Mouse (Mus musculus) kidney, adult 9 months (tissue): ENCODE data around the gene Padi4.

Source experiments
- DNase-seq: peaks from one replicate; pipeline ENCODE4 v3.0.0; 2022

The Padi4 gene

GRCm38 (mm10) chr4:140731654-140732053, 42.4 kb downstream of the Padi4 start:
- no peak for DNase-seq

DNA sequence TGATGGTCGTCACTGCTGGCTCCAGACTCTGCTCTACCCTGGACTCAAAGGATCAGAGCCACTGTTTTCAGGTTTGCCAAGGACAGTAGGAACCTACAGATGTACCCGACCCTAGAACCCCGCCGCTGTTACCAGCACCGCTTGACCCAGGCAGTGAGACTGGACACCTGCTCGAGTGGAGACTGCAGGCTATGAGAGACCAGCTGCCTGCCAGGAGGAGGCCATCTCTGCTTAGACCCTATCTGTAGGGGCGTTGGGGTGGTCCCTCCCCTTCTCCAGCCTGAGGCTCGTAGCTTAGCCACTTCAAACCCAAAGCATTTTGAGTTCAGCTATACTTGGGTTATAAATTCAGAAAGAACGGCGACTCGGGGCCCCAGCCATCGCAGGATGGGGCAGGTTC, 47.1 kb downstream of the Padi4 start:
- DNase-seq = no peak

GRCm38 (mm10) chr4:140724739-140725138, 49.3 kb downstream of the Padi4 start:
- no peak for DNase-seq

DNA sequence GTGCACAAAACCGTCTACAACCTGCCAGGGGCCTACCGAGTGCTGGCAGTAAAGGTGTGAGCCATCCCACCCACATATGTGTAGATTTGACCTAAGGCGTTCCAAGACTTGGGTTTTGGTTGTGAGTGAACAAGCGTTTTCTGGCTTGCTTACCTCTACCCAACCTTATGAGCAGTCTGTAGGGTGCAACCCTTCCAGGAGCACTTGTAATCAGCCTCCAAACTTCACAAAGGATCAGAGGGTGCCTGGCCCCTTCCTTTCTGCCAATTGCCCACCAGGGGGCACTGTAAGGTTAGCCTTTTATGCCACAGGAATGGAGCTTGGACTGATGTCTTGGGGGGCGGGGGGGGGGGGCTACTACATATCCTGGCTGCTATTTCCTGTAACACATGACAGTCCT, 50.2 kb downstream of the Padi4 start:
- DNase-seq = peak; percentile 19

DNA sequence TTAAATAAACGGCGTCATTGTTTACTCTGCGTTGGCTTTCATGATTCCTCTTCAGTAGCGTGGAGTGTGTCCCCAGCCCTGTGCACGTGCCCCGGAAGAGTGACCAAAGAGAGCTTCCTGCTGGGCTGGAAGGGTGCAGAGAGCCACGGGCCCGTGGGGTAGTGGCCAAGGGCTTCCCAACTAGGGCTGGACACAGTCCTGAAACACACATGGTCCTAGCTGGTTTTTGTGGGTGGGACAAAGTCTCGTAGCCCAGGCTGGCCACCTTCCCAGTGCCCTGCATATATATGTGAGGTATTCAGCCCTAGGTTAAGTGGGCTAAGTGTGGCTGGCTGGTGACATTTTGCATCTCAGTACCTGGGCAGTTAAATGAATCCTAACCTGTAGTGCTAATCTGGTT, 50.8 kb downstream of the Padi4 start:
- DNase-seq = no peak

GRCm38 (mm10) chr4:140722710-140723109, 51.3 kb downstream of the Padi4 start:
- DNase-seq = no peak

DNA sequence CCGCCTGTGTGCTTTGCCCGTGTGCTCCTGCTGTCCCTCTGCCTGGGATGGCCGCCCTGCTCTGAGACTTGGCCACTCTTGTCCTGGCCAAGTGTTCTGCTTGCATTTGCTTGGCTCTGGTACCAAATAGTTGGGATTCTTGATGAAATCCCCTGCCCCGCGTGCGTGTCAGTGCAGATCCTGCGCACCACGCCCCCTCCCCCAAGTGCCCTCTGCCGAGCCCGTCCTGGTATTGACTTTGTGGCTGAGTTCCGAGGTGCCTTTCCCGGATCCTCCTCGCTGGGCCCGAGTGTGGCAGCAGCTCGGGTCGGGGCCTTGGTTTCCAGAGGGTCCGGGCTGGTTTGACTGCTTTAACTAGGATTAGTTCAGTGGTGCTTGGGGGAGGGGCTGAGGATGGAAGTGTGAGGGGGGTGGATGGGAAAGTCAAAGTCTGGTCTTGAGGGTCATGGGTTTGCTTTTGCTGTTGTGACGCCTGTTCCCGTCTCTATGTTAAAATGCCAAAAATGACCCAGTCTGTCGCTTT, 52.0 kb downstream of the Padi4 start:
- DNase-seq = no peak

GRCm38 (mm10) chr4:140720091-140720490, 53.9 kb downstream of the Padi4 start:
- no peak for DNase-seq

DNA sequence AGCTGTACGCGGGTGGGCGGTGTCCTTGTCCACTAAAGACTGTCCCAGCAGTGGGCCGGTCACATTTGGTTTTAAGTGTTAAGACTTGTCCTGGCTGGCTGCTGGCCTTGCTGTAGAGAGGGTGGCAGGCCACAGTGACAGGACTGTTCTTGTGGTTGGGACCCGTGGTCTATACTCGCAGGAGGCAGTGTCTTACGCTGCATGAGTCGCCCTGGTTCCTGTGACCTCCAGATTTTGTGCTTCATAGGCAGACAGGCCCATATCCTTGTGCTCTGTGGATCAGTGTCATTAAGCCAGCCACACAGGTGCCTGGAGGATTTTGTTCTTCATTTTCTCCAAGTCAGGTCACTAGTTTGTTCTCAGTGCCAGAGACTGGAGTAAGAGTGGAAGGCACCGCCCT, 55.6 kb downstream of the Padi4 start:
- DNase-seq = no peak

DNA sequence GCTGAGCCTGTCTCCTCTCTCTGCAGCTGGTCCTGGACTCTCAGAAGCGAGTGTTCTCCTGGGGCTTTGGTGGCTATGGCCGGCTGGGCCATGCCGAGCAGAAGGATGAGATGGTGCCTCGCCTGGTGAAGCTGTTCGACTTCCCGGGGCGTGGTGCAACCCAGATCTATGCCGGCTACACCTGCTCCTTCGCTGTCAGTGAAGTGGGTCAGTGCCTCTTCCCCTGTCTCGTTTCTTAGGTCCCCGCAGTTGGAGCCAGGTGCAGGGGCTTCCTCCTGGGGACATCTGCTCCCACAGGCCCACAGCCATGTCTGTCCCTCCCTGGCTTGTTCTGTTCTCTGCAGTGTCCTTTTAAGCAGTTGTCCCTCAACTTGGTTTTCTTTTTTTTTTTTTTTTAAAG, 57.0 kb downstream of the Padi4 start:
- DNase-seq = no peak

- DNase-seq = no peak
Measured at GRCm38 (mm10) chr4:140714586-140714985, 59.5 kb downstream of the Padi4 start.

GRCm38 (mm10) chr4:140713480-140714365, 60.3 kb downstream of the Padi4 start:
- DNase-seq = peak; percentile 91

DNA sequence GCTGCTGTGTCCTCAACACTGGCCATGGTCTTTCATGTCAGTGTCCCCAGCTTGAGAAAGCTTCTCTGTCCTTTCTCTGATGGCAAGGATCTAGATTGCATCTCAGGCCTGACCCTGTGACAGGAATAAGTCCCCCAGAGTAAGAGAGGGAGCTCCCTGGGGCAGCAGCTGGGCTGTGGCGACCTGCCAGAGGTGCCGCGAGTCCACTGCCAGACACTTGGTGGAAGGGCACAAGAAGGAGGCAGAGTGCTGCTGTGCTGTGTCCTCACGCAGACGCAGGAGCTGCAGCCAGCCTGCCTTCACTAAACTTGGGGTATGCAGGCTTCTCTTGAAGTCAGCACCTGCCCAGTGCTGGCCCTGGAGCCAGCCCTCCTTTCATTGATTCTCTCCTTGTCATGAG, 62.7 kb downstream of the Padi4 start:
- DNase-seq = no peak

DNA sequence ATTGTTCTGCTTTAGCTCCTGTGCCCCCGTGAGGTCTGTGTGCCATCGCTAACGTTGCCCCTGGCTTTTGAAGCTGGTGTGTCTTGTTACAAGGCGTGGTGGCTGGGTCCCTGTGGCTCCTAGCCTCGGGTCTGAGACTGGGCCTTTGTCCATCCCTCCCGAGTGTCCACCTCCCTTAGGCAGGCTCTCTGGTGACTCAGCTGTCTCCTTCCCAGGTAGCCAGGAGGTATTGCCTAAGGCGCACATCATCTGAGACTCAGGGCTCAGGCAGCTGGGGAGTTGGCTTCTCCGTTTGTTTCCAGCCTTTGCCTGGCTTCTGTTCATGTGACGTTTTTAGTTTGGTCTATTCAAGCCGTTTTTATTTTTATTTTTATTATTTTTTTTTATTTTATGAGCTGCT, 63.3 kb downstream of the Padi4 start:
- no peak for DNase-seq

- DNase-seq = no peak
Measured at GRCm38 (mm10) chr4:140709617-140710016, 64.4 kb downstream of the Padi4 start.

DNA sequence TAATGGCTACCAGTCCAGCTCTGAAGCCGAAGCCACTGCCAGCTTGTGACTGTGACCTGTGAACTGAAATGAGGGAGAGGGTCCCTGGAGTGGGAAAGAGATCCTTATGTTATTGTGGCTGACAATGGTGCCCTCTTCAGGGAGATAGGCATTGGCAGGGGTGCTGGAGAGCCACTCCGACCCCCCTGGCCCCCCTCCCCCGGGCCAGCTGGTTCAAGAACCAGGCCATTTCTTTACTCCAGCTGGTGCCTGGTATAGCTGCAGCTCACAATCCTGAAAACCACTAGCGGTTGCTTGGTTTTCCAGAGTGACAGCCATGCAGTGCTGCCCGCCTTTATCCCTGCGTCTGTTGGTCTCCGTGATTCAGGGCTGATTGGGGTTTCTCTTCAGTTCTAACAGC, 64.9 kb downstream of the Padi4 start:
- DNase-seq = no peak

DNA sequence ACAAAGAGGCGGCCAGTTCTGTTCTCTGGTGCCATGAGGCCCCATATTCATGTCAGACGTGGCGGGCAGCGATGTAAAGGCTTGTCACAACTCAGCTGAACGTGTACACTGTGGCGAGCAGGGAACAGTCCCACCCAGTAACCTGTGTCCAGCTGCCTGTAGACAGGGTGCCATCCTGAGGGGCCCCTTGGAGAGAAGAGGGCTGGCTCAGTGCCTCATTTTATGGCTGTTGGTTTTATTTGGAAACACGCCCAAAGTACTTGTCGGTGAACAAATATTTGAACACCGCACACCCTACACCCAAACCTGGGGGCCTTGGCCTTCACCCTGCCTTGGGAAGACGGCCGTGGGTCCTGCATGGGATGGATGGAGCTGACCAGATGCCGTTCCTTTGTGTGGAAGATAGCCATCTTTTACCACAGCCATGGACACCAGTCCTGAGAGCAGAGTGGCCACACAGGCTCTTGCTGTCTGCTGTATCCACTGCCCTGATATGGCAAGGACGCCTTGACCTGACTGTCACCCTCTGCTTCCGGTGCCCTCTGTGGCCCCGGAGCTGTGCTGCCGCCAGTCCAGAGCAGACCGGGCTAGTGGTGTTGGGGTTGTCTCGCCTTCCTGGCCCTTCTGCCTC, 65.6 kb downstream of the Padi4 start:
- DNase-seq = no peak

GRCm38 (mm10) chr4:140707615-140708014, 66.4 kb downstream of the Padi4 start:
- no peak for DNase-seq

- no peak for DNase-seq
Measured at GRCm38 (mm10) chr4:140704166-140704565, 69.9 kb downstream of the Padi4 start.

DNA sequence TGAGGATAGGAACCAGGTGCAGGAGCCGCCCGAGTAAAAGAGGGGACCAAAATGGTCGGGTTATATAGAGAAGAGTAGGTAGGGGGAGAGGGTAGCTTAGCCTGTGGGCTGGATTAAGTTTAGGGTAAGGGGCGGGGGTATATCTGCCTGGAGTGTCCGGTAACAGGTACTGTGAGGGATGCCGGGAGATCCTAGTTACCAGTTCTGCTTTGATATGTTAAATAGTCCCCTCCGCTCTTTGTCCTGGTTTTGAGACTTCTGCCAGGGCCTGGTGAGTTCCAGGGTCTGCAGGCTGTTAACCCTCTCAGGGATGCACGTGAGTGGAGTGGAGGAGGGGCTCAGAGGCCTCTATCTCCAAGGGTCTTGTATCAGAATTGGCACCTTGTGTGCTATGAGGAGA, 70.4 kb downstream of the Padi4 start:
- DNase-seq = no peak

GRCm38 (mm10) chr4:140702611-140703327, 71.3 kb downstream of the Padi4 start:
- DNase-seq = peak; percentile 81

GRCm38 (mm10) chr4:140701716-140702561, 72.1 kb downstream of the Padi4 start:
- no peak for DNase-seq
